Mouse (Mus musculus) left cerebral cortex, postnatal 10 days (tissue): ENCODE measurements around the gene A630076J17Rik. TPM values are rescaled to one million over a fixed set of nuclear protein-coding genes. Genes with fewer than 3 reads are reported as not detected.

Experiments used
- DNase-seq, 2 experiments: peaks; one replicate each; pipeline ENCODE4 v3.0.0; 2021 to 2022; ENCODE audit warnings: low spot score in 2 of 2, mixed read lengths in 1 of 2; ENCODE audit errors: extremely low spot score in 1 of 2
- intact Hi-C: fragments of 180-260 bp; cut with DNase I; formaldehyde crosslinking; loops from one replicate; pipeline ENCODE4 v1.15.1; 2025
- total RNA-seq, 2 experiments: library from RNA; stranded (reverse); gene quantifications; 2 replicates each; pipeline ENCODE4 v1.2.3; 2021

The A630076J17Rik gene
- not detected for total RNA-seq

DNA sequence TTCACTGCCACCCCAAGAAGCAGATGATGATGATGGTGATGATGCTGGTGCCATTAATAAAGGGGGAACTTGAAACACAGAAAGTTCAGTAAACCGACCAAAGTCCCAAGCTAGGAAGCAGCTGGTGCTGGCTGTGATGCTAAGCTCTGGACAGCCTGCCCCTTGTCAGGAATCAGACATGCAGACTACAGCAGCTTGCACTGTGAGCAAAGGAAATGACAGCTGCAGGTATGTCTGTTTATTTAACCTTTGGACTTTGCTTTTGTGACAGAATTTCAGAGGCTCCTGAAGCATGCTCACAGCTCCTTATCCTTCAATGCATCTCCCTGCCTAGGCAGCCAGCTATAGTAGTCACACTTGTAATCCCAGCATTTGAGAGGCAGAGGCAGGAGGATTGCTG lies at the start of gene A630076J17Rik:
A630076J17Rik (plus strand) TSS at position 88 of the 400 bp plus-strand sequence.
- intact Hi-C loops: loop anchor here (5.0 to 10.0 kb wide), 2 partner anchors 124 to 232 kb away; no protein-coding TSS in a partner anchor
- no peak for DNase-seq

DNA sequence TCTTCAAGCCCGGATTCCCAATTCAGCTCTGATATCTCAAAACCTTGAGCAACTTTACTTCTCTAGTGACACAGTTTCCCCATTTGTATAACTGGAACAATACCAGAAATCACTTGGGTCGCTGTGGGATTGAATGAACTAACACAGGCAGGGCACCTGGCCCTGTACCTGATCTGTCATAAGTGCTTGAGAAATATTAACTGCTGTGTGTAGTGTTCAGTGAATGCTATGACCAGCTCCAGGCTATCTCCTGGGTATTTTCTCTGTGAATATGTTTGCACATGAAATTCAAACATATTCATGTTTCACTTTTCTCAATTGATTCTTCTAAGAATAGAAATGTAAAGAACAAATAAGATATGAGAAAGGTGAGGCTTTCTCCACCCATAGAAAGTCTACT lies 49.6 kb upstream of the A630076J17Rik start:
- intact Hi-C loops: no loop called here
- DNase-seq: no peak

DNA sequence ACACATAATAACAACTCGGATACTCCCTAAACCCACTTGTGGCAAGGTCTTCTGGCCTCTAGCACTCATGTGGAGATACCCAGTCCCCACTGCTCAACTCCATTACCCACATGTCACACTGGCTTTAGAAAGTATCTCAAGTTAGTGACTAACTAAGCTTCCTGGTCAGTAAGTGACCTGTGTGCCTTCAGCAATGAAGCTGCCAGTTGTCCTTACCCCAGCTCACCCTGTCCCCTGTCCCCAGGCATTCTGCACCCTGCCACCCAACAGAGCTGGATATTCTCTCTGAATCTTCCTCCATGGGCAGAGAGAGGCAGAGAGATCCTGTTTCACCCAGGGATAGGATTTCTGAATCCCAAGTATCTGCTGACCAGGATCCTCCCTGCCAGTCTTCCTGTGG lies 47.7 kb upstream of the A630076J17Rik start, which contains the start of gene Kcna10:
Kcna10 (plus strand) TSS at position 301 of the 400 bp plus-strand sequence.
- no peak for DNase-seq
- intact Hi-C loops: no loop called here

DNA sequence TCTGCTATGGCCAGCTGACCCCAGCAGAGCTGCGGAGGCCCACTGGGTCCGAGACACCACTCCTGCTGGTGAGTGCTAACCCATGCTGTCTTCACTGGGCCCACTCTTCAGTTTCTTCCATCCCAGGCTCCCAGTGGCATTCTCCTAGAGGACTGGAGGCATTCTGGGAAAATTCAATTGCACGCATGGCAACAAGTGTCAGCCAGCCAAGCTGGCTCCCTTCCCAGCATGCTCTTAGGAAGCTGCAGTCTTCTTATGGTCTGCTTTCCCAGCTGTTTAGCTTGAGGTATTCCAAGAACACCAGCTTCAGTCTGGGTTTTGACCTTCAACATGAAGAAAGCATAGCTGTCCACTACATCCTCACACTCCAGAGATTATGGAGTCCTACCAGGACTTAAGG lies 47.2 kb upstream of the A630076J17Rik start:
- peak in 1 of 2 experiments; percentile 50 for DNase-seq
- intact Hi-C loops: no loop called here

DNA sequence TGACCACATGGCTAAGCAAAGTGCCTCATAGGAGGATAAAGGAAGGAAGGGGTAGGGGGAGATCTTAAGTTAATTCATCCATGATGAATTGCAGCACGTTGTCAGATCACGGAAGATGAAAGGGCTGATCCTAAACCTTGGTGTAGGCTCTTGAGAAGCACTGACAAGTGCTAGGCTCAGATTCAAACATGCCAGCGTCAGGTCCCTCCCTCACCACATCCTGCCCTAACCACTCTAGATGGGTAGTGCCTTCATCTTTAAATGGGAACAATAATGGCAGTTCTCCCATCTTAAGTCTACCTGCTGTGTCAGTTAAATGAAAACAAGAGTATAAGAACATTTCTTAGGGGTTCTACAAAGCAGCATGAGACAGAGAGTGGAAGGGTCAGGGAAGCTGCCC lies 44.8 kb upstream of the A630076J17Rik start:
- intact Hi-C loops: loop anchor here (5.0 kb wide), 2 partner anchors 243 to 283 kb away; no protein-coding TSS in a partner anchor
- DNase-seq: no peak

DNA sequence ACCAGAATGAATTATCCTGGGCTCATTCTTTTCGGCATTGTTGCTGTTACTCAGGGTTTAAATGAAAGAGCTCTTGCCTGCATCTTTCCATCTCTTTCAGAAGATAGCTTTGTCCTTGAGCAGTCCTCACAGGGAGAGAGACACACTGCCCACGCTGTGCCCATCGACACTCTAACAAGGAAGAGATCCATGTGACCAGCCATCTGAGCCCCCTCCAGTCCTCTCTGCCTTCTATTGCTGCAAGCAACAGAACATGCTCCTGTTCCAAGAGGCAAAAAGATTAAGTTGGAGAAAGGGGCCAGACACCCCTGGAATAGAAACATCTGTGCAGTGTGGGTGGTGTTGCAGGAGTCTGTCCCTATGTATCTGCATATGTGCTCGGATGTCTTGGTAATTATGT lies 43.4 kb upstream of the A630076J17Rik start:
- no peak for DNase-seq
- intact Hi-C loops: loop anchor here (5.0 kb wide), 2 partner anchors 245 to 285 kb away; no protein-coding TSS in a partner anchor

DNA sequence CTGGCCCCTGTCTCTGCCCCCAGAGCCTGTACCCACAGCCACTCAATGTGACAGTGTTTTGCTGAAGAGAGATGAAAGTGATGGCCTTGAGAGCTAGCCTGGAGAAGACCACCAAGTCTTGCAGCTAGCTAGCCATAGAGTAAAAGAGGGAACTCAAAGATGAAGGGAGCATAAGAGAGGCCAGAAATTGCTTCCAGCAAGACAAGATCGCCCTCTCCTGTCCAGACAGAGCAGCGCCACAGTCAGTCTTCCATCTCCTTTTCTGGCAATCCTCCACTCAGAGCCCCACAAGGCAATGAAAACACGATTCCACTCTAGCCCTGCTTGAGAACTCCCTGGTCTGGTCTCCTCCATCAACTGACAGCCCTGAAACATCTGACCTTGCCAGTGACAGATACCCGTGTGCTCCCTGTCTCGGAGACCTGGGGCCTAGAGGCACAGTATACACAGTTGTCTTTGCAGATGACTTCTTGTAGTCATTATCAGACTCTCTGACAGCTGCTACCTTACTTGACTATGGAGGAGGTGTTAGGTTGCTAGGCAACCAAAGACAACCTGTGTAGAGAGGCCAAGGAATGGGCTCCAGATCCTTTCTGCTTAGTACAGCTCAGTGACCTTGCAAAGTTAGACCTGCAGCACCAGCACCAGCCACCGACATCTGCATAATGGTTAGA lies 42.1 kb upstream of the A630076J17Rik start:
- DNase-seq: peak; percentile 69 to 76
- intact Hi-C loops: loop anchor here (1.0 to 5.0 kb wide), 3 partner anchors 94 to 286 kb away; no protein-coding TSS in a partner anchor

DNA sequence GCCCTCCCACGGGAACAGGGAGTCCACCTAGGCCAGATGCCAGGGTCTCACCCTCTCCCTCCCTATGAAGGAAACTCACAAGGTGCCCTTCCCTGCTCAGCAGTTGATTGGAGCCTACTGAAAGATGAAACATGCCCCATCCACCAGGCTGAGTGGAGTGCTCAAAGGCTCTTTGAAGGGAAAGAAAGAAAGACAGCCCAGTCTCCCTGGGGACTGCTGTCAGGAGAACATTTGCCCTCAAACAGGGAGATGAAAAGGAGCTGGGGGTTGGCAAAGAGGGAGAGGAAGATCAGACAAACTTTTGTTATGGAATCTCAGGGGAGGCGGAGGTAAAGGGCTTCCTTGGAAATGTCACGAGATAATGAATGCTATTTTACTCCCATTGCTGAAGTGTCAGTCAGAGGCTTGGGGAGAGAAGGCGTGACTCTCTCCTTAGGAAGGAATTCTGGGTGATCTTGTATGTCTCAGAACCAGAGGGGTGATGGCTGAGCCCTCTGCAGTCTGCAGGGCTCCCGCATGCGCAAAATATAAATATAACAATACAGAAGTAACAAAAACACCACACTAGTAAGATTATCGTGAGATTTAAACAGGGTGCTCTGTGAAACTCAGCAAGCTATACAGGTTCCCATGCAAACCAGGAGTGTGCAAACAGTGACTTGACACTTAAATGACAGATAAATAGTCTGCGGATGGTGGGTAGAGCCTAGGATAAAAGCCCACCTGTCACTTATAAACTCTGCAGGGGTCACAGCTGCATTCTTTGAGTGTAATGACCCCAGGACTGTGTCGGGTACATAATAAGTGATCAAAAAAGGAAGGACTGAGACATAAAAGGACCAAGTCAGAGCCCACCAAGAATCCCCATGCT lies 28.9 kb upstream of the A630076J17Rik start:
- DNase-seq: no peak
- intact Hi-C loops: no loop called here

DNA sequence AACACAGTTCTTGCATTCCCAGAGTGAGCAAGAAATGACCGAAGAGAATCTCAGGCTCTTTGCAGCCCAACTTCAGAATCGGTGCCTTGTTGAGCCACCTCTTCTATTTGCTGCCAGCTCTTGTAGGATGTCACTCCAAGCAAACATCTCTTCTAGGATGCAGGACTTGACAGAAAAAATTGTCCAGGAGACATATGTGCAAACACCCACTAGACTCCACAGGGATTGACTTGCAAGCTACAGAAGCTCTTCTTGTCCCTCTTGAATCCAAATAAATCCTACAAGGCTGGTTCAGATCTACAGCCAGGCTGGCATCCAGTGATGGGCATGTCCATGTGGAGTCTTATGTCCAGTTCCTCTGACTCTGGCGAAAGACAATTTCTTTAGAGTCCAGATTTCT lies 26.0 kb upstream of the A630076J17Rik start:
- no peak for DNase-seq
- intact Hi-C loops: no loop called here

DNA sequence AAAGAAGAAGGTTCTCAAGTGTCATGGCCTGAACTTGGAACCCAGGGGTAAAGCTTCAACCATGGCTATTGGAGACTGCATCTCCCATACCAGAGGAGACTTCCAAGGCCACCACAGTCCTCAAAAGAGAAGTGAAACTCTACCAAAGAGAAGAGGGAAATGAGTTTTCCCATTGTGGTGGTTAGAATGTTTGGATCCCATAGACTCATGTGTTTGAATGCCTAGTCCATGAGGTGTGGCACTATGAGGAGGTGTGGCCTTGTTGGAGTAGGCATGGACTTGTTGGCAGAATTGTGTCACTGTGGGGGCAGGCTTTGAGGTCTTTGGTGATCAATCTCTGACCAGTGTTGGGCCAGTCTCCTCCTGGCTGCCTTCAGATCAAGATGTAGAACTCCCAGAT lies 25.2 kb upstream of the A630076J17Rik start:
- intact Hi-C loops: no loop called here
- DNase-seq: no peak

DNA sequence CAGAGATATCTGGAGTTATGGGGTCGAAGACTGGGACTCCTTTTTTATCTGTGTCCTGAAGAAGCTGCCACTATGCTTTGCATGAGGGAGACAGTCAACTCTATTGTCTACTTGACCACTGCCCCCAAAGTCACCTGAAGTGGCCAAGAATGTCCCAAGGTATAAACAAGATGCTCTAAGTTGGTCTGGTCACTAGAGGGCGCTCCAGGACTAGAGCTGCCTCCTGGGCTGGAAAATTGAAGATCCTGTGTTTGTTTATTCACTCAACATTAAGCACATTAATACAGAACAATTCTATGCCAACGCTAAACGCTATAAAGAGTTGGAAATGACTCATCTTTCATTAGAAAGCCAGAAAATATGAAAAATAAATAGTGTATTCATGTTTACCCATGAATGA lies 24.4 kb upstream of the A630076J17Rik start:
- intact Hi-C loops: loop anchor here (2.0 kb wide), 1 partner anchor 69 kb away; no protein-coding TSS in a partner anchor
- DNase-seq: peak; percentile 37 to 75

DNA sequence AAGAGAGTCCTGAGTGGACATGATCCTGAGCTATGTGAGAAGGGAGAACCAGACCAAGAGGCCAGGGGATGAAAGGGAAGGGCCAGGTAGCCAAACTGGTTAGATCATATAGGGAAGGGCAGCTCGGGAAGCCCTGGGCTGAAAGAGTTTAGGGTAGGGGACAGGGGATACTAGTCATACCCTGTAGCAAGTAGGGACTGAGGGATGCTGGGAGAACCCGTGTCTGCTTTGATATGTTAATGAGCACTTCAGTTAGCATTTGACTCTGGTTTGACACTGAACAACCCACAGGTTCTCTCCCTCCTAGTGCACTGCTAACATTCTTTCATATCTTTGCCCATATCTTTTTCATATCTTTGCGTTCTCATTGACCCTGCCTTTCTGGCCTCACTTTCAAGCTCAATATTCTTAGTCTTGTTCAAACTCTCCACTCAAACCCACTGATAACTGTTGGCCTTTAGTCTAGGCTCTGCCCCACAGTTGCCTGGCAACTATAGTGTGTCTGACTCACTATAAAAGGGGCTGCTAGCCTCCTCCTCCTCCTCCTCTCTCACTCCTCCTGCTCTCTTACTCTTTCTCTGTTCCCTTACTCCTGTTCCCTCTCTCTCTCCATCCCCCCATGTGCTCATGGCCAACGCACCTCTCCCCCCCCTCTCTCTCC lies 23.8 kb upstream of the A630076J17Rik start:
- intact Hi-C loops: loop anchor here (2.0 kb wide), 1 partner anchor 68 kb away; no protein-coding TSS in a partner anchor
- no peak for DNase-seq

DNA sequence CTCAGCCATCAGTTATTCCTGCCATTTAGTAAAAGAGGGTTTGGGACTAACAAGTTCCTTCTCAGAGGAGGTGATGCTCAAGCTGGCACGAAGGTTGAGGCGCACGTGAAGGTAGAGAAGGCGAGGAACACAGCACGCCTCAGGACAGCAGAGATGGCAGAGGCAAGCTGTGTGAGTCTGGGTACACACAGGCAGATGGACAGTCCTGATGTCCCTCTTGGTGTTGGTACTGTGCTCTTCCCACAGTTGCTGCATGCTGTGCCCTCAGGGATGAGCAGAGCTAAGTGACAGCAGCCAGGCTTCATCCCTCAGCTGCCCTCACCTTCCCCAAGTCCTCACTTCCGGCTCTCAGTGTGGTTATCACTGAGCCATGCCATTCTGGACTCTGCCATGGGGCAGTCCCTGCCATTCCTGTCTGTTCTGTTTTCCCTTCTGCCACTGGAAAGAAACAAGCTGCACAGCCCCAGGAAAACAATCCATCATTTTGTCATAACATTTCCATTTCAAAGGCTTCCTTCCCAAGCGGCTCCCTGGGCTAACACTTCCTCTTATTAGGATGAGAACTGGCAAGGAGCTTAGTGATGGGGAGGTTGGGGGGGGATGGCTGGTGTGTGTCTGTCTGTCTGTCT lies 22.7 kb upstream of the A630076J17Rik start:
- DNase-seq: no peak
- intact Hi-C loops: loop anchor here (2.0 kb wide), 1 partner anchor 67 kb away; no protein-coding TSS in a partner anchor

DNA sequence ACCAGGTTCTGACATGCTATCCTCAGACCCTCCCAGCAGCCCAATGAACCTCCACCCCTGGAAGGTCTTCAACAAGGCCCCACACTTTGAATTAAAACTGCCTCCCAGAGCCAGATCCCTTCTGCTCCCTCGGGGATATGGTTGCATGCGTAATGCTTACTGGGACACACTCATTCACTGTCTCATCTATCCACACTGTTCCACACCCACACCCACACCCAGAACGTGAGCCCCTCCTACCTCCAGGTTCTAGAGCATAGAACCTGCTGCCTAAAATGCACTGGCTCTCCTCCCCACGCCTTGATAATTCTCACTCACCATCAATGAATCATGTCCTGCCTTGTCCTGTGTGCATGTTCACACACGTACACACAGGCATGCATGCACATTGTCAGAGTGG lies 15.8 kb upstream of the A630076J17Rik start:
- no peak for DNase-seq
- intact Hi-C loops: no loop called here

DNA sequence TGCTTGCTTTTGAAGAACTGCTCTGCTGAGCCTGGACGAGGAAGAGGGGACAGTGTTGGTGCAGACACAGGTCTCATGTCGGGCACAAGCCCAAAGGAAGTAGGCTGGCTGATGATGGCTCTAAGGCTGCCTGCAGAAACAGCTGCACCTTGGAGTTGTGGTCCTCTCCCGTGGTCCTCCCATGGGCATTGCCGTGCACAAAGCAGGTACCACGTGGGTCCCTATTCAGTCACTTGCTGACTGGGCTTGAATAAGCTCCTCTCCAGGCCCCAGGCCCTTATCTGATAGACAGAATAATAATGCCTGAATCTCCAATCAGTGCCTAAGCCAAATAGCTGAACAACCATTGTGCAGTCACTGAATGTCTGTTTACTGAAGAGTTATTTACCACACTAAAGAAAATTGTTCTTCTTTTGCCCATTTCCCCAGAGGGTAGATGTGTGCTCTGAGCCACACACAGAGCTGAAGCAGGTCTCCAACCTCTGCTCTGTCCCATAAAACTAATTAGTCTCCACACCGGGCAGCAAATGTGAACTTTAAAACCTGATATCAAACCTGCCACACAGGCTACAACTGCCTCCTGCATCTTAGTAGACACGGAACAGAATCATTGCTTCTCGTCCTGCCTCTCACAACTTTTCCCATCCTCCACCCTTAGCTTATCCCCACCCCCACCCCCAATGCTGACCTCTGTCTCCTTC lies 13.9 kb upstream of the A630076J17Rik start:
- intact Hi-C loops: no loop called here
- no peak for DNase-seq

DNA sequence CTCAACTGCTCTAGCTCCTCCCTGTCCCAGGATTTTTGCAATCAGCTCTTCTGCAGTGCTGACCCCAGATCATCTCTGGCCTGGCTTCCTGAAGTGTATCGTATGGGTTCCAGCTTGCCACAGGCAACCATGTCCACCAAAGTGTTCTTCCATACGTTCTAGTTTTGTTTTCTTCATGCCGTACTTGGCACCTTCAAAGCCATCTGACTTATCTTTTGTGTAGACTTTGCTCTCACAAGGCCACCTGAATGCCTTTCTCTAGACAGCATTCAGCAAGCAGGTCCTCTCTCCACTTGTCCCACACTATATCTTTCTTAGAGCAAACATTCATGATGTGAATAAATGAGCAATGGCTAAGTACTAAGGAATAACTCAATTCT lies 13.3 kb upstream of the A630076J17Rik start:
- DNase-seq: no peak
- intact Hi-C loops: no loop called here

DNA sequence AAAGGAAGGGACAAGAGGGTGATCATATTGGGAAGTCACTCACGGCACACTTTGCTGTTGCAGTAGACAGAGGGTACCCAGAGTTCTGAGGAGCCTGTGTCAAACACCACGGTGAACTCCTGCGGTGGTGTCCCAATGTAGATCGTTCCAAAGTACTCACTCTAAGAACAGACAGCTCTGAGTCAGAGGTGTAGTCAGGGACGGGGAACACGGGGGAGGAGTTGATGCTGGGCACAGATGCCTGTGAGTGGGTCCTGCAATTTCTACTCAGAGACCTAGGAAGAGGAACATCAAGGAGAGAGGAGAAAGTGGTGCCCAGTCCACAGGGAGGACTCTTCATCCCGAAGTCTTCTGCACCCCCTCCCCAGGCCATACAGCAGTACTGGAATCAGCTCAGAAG lies 11.8 kb upstream of the A630076J17Rik start:
- no peak for DNase-seq
- intact Hi-C loops: no loop called here

DNA sequence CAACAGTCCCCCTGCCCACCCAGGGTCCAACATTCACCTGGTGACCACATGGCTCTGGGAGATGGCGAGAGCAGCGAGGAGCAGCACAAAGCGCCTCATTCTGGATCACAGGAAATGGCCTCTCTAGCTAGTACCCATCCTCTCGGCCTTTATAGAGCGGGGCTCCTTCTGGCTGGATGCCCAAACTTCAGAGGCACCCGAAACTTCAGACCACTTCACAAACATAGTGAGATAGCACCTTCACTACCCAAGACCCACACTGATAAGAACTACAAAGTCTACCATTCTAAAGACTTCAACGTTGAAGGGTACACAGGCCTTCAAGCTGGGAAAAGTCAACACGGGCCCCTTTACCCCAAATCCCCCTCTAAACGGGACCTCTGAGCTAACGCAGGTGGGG lies 8.8 kb upstream of the A630076J17Rik start, which contains the start of gene Cym:
Cym (minus strand) TSS at position 125 of the 400 bp plus-strand sequence.
- intact Hi-C loops: no loop called here
- DNase-seq: no peak
